Mouse (Mus musculus): ENCODE data around the gene Timd2. TPM values are rescaled to one million over a fixed set of nuclear protein-coding genes. Genes with fewer than 3 reads are reported as not detected.
"Not testable (repeated sequence)": the region's sequence is repeated elsewhere in the genome, so short reads cannot be mapped to it uniquely, and the experiment has no call there.

The Timd2 gene
- polyA plus RNA-seq, 1 experiment from 2014 or later: 0.16 TPM

- Histone ChIP-seq H3K36me3 (no peaks in the 10 kb centered on the region), H3K4me2 (no peak overlapping the region), H3K9me3 (no peaks in the 10 kb centered on the region; the same call in 1 of the 2 replicates), H3K4me1 (no peaks in the 10 kb centered on the region), H3K27ac (replicated peaks) (no peak overlapping the region), H3K27me3 (replicated peaks) (no peaks in the 10 kb centered on the region), H3K4me3 (no peak overlapping the region), H3K9ac (no peak overlapping the region)
- 75% methylated on average over 5 of the region's 5 CpGs for WGBS
- no peak for ATAC-seq (ENCODE audit: extremely low read depth, insufficient number of reproducible peaks, low FRiP score, low TSS enrichment)
These were observed 8.0 kb downstream of the Timd2 start for GRCm38 (mm10) chr11:46698830-46699229.

DNA sequence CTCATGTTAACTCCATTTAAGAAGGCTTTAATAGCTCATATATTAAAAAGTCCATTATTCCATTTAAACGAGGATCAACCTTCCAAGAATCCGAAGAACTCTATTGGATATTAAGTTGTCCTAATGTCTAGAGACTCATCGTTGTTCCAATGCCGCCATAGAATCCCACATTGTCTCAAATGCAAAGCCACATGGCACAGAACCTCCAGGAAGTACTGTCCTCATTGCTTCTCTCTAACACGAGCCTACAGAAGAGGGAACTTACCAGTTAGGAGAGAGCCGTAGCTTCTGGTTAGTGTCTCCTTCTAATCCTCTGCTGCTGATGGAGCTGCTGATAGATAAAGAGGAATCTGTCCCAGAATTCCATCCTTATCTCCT lies 8.6 kb downstream of the Timd2 start:
- ATAC-seq (ENCODE audit: extremely low read depth, insufficient number of reproducible peaks, low FRiP score, low TSS enrichment): no peak
- H3K9ac ChIP-seq: no peak overlapping the region
- no peaks in the 10 kb centered on the region for H3K36me3 ChIP-seq
- H3K4me3 ChIP-seq: no peak overlapping the region
- WGBS: 66% methylated on average over 6 of the region's 6 CpGs
- no peaks in the 10 kb centered on the region for H3K27me3 ChIP-seq (replicated peaks)
- H3K27ac ChIP-seq (replicated peaks): no peak overlapping the region
- H3K9me3 ChIP-seq: no peaks in the 10 kb centered on the region; the same call in 1 of the 2 replicates
- H3K4me1 ChIP-seq: no peaks in the 10 kb centered on the region
- no peak overlapping the region for H3K4me2 ChIP-seq

DNA sequence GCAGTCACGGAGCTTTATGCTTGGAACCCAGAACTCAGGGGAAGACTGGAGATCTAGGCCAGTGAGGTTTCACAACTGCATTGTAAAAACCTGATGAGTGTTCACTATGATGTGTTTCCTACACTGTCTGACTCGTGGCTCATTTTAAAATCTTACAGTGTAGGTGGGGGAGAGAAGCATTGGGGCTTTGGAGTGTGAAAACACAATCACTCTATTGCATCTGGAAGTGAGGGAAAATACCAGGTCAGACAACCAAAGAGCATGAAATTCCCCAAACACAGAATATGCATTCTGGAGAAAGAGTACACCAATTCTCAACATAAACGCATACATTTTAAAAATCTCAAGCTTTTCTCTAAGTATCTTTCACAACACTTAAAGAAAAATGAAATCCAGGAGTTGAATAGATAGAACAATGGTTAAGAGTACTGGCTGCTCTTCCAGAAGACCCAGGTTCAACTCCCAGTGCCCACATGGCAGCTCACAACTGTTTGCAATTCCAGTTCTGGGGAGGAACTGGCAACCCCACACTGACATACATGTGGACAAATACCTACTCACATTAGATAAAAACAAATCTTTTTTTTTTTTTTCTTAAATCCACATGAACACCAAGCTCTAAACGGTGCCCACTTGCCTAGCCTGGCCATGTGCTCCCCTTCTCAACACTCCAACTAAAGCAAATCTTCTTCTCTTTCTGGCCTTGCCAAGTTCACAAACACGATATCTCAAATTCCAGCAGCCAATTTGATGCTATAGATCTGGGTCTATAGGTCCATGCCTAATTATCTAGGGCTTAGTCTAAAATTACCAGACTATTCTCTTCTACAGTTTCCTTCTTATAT lies 9.2 kb downstream of the Timd2 start:
- H3K9me3 ChIP-seq: no peaks in the 10 kb centered on the region; the same call in 1 of the 2 replicates
- no peaks in the 10 kb centered on the region for H3K27me3 ChIP-seq (replicated peaks)
- 67% methylated on average over 5 of the region's 5 CpGs for WGBS
- no peak overlapping the region for H3K4me3 ChIP-seq
- no peak overlapping the region for H3K9ac ChIP-seq
- no peaks in the 10 kb centered on the region for H3K4me1 ChIP-seq
- no peaks in the 10 kb centered on the region for H3K36me3 ChIP-seq
- no peak for ATAC-seq (ENCODE audit: extremely low read depth, insufficient number of reproducible peaks, low FRiP score, low TSS enrichment)
- H3K27ac ChIP-seq (replicated peaks): no peak overlapping the region
- H3K4me2 ChIP-seq: no peak overlapping the region

DNA sequence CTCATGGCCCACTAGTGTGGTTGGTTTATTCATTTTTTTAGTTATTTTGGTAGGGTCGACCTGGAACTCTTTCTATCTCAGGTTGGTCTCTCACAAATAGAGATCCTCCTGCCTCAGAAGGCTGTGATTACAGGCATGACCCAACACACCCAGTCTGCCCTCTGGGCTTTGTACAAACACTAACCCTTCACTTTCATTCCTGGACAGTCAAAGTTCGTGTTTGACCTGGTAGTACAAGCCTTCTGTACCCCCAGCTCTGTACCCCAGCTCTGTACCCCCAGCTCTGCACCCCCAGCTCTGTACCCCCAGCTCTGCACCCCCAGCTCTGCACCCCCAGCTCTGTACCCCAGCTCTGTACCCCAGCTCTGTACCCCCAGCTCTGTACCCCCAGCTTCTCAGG lies 11.0 kb downstream of the Timd2 start:
- not testable (repeated sequence) for H3K4me3 ChIP-seq; H3K27me3 ChIP-seq (replicated peaks); H3K9me3 ChIP-seq; ATAC-seq (ENCODE audit: extremely low read depth, insufficient number of reproducible peaks, low FRiP score, low TSS enrichment); H3K27ac ChIP-seq (replicated peaks); H3K36me3 ChIP-seq; H3K4me2 ChIP-seq; H3K9ac ChIP-seq; H3K4me1 ChIP-seq
- 71% methylated on average over 2 of the region's 2 CpGs for WGBS

DNA sequence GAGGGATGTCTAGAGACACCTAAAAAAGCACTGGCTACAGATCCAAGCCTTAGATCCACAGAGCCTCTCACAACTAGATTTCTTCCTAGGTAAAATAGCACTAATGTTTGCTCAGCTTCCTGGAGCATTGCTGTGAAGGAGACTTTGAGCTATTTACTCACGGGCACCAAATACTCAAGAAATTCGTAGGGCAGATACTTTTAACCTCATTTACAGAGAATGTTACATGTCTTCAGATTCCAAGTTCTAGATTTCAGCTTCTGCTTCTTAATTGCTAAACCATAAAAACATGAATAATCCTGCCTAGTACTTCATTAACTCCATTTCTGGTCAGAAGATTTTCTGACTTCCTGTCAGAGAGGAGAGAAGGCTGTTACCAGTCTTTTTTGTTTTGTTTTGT lies 16.7 kb downstream of the Timd2 start:
- H3K9me3 ChIP-seq: no peaks in the 10 kb centered on the region
- H3K4me2 ChIP-seq: no peak overlapping the region
- no peak overlapping the region for H3K27ac ChIP-seq (replicated peaks)
- H3K36me3 ChIP-seq: no peaks in the 10 kb centered on the region
- 78% methylated on average over 2 of the region's 2 CpGs for WGBS
- no peaks in the 10 kb centered on the region for H3K4me1 ChIP-seq
- H3K4me3 ChIP-seq: no peak overlapping the region
- H3K9ac ChIP-seq: no peak overlapping the region
- no peaks in the 10 kb centered on the region for H3K27me3 ChIP-seq (replicated peaks)
- ATAC-seq (ENCODE audit: extremely low read depth, insufficient number of reproducible peaks, low FRiP score, low TSS enrichment): no peak

- Histone ChIP-seq H3K4me3 (no peak overlapping the region), H3K36me3 (no peaks in the 10 kb centered on the region), H3K4me2 (no peak overlapping the region), H3K27me3 (replicated peaks) (no peaks in the 10 kb centered on the region), H3K9ac (no peak overlapping the region), H3K27ac (replicated peaks) (no peak overlapping the region), H3K4me1 (peaks cover 8% of the 10 kb centered on the region), H3K9me3 (no peaks in the 10 kb centered on the region)
- no peak for ATAC-seq (ENCODE audit: extremely low read depth, insufficient number of reproducible peaks, low FRiP score, low TSS enrichment)
- WGBS: 17% methylated on average over 4 of the region's 4 CpGs
These were observed 23.1 kb downstream of the Timd2 start for GRCm38 (mm10) chr11:46683723-46684122.

GRCm38 (mm10) chr11:46682842-46683241 lies 24.0 kb downstream of the Timd2 start:
- Histone ChIP-seq H3K4me3 (no peak overlapping the region), H3K9me3 (no peaks in the 10 kb centered on the region), H3K9ac (no peak overlapping the region), H3K4me1 (peaks cover 8% of the 10 kb centered on the region), H3K27me3 (replicated peaks) (no peaks in the 10 kb centered on the region), H3K27ac (replicated peaks) (no peak overlapping the region), H3K4me2 (no peak overlapping the region), H3K36me3 (no peaks in the 10 kb centered on the region)
- ATAC-seq (ENCODE audit: extremely low read depth, insufficient number of reproducible peaks, low FRiP score, low TSS enrichment): no peak
- 56% methylated on average over 1 of the region's 1 CpGs for WGBS

DNA sequence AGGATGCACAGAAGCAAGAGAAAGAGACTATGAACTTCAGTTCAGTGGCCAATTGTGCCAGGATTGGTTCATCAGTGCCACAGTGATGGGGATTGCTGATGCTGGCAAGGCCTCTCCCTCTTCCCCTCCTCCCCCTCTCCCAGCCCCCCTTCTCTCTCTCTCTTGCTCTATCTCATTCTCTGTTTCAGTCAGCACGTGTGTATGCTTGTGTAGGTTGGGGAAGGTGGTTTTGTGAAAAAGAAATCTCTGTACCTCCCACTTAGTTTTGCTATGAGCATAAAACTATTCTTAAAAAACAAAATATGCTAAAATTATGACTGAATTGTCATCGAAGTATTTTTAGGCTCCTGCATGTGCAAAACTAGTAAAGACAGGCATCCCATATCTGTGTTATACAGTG lies 38.9 kb downstream of the Timd2 start:
- no peak overlapping the region for H3K4me2 ChIP-seq
- no peak for ATAC-seq (ENCODE audit: extremely low read depth, insufficient number of reproducible peaks, low FRiP score, low TSS enrichment)
- H3K4me3 ChIP-seq: no peak overlapping the region
- no peak overlapping the region for H3K27ac ChIP-seq (replicated peaks)
- no peaks in the 10 kb centered on the region for H3K4me1 ChIP-seq
- no peak overlapping the region for H3K9ac ChIP-seq
- no peaks in the 10 kb centered on the region for H3K27me3 ChIP-seq (replicated peaks)
- no peaks in the 10 kb centered on the region for H3K36me3 ChIP-seq
- WGBS: 58% methylated on average over 2 of the region's 2 CpGs
- H3K9me3 ChIP-seq: no peaks in the 10 kb centered on the region

DNA sequence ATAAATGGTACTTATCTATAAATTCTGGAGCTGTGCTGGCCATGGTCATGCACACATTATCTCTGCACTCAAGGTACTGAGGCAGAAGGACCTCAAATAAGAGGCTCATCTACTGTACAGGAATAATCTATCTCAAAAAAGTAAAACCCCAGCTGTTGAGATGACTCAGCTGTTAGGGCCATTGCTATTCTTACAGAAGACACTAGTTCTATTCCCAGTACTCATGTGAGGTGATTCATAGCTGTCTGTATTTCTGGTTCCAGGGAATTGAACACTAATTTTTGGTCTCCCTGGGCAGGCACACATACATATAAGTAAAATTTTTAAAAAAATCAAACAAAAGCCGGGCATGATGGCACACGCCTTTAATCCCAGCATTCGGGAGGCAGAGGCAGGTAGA lies 39.8 kb downstream of the Timd2 start:
- H3K36me3 ChIP-seq: no peaks in the 10 kb centered on the region
- no peaks in the 10 kb centered on the region for H3K27me3 ChIP-seq (replicated peaks)
- WGBS: 81% methylated on average over 3 of the region's 3 CpGs

GRCm38 (mm10) chr11:46665599-46666522 lies 41.0 kb downstream of the Timd2 start:
- ATAC-seq (ENCODE audit: extremely low read depth, insufficient number of reproducible peaks, low FRiP score, low TSS enrichment): no peak
- Histone ChIP-seq H3K27me3 (replicated peaks) (no peaks in the 10 kb centered on the region), H3K4me1 (no peaks in the 10 kb centered on the region), H3K4me2 (no peak overlapping the region), H3K27ac (replicated peaks) (no peak overlapping the region), H3K9me3 (no peaks in the 10 kb centered on the region), H3K9ac (no peak overlapping the region), H3K36me3 (no peaks in the 10 kb centered on the region), H3K4me3 (no peak overlapping the region)
- WGBS: 58% methylated on average over 6 of the region's 6 CpGs

More for the DNA sequence above, 39.8 kb downstream of the Timd2 start:
- Histone ChIP-seq H3K9ac (no peak overlapping the region), H3K4me3 (no peak overlapping the region), H3K27ac (replicated peaks) (no peak overlapping the region), H3K4me1 (no peaks in the 10 kb centered on the region), H3K4me2 (no peak overlapping the region), H3K9me3 (no peaks in the 10 kb centered on the region)
- no peak for ATAC-seq (ENCODE audit: extremely low read depth, insufficient number of reproducible peaks, low FRiP score, low TSS enrichment)

GRCm38 (mm10) chr11:46663215-46663614 lies 43.6 kb downstream of the Timd2 start:
- H3K4me3 ChIP-seq: no peak overlapping the region
- no peaks in the 10 kb centered on the region for H3K27me3 ChIP-seq (replicated peaks)
- 62% methylated on average over 4 of the region's 4 CpGs for WGBS
- H3K36me3 ChIP-seq: no peaks in the 10 kb centered on the region
- no peak overlapping the region for H3K9ac ChIP-seq
- ATAC-seq (ENCODE audit: extremely low read depth, insufficient number of reproducible peaks, low FRiP score, low TSS enrichment): no peak
- H3K9me3 ChIP-seq: no peaks in the 10 kb centered on the region
- H3K4me1 ChIP-seq: no peaks in the 10 kb centered on the region
- no peak overlapping the region for H3K4me2 ChIP-seq
- no peak overlapping the region for H3K27ac ChIP-seq (replicated peaks)
